Mouse (Mus musculus) bone marrow, adult 2 months (tissue): ENCODE results near the gene Gm34302.

Experiments
- CTCF ChIP-seq: fragments of 200-500 bp; IDR thresholded peaks from 2 replicates; pipeline ENCODE4 v1.5.1; 2011; ENCODE audit warnings: low read length, control low read depth; ENCODE audit not compliant: control insufficient read depth, insufficient read depth
- POLR2A ChIP-seq: fragments of 200-500 bp; IDR thresholded peaks from 2 replicates; pipeline ENCODE4 v1.6.1; 2011; ENCODE audit warnings: low read depth, mild to moderate bottlenecking, control low read depth, low read length, borderline replicate concordance; ENCODE audit not compliant: control insufficient read depth

GRCm38 (mm10) chr3:63509484-63509883 lies 25.8 kb upstream of the Gm34302 start:
- no peak for TF ChIP-seq CTCF
- no peak for TF ChIP-seq POLR2A
